Mouse (Mus musculus) liver, embryonic 14.5 days (tissue): ENCODE results near the gene Nccrp1. TPM values are rescaled to one million over a fixed set of nuclear protein-coding genes. Genes with fewer than 3 reads are reported as not detected.

Source experiments
- ATAC-seq: fragments of 200-750 bp; cut with Nextera tagmentation; 2 replicates; pipeline ENCODE4 v1.8.0; 2017; ENCODE audit warnings: moderate number of reproducible peaks, mild to moderate bottlenecking, moderate library complexity; ENCODE audit not compliant: insufficient read depth
- DNase-seq, 3 experiments: peaks; one replicate each; pipeline ENCODE4 v3.0.0-alpha.2; 2012 to 2013; ENCODE audit warnings: low read depth in 3 of 3, low spot score in 3 of 3
- H3K27ac ChIP-seq: fragments of 300-500 bp; sonication (generic); 2 replicates; pipeline ENCODE4 v1.5.1; 2014; ENCODE audit warnings: moderate library complexity, mild to moderate bottlenecking, control low read depth, inconsistent platforms
- H3K27me3 ChIP-seq: fragments of 300-500 bp; sonication (generic); 2 replicates; pipeline ENCODE4 v1.6.1; 2014; ENCODE audit warnings: mild to moderate bottlenecking, low read length, moderate library complexity; ENCODE audit not compliant: control insufficient read depth, insufficient read depth
- H3K36me3 ChIP-seq: fragments of 300-500 bp; sonication (generic); replicated peaks from 2 replicates; pipeline ENCODE4 v1.6.1; 2014; ENCODE audit warnings: low read depth; ENCODE audit not compliant: control insufficient read depth, insufficient read depth
- H3K4me1 ChIP-seq, 2 experiments: fragments of 200-500 bp in 1 of 2; fragments of 300-500 bp in 1 of 2; sonication (generic) in 1 of 2; replicated peaks; 2 replicates each; pipeline ENCODE4 v1.6.1; 2012 to 2014; ENCODE audit warnings: antibody characterized with exemption in 1 of 2, inconsistent platforms in 1 of 2, low read length in 1 of 2; ENCODE audit not compliant: control insufficient read depth in 2 of 2, insufficient read depth in 2 of 2
- H3K4me2 ChIP-seq: fragments of 300-500 bp; sonication (generic); 2 replicates; pipeline ENCODE4 v1.6.1; 2014; ENCODE audit warnings: low read depth, mild to moderate bottlenecking, control low read depth, moderate library complexity
- H3K4me3 ChIP-seq, 2 experiments: fragments of 200-500 bp in 1 of 2; fragments of 300-500 bp in 1 of 2; sonication (generic) in 1 of 2; 2 replicates each; pipeline ENCODE4 v1.5.1; 2012 to 2014; ENCODE audit warnings: low read depth in 2 of 2, low read length in 2 of 2, mild to moderate bottlenecking in 2 of 2, control low read depth in 1 of 2, inconsistent platforms in 1 of 2, moderate library complexity in 1 of 2; ENCODE audit not compliant: insufficient read depth in 1 of 2
- H3K9ac ChIP-seq: fragments of 300-500 bp; sonication (generic); replicated peaks from 2 replicates; pipeline ENCODE4 v1.6.1; 2014; ENCODE audit warnings: mild to moderate bottlenecking, control low read depth, moderate library complexity
- H3K9me3 ChIP-seq: fragments of 300-500 bp; sonication (generic); 2 replicates; pipeline ENCODE4 v1.6.1; 2016; ENCODE audit warnings: low read length, mixed read lengths; ENCODE audit not compliant: control insufficient read depth
- CTCF ChIP-seq: IDR thresholded peaks from 2 replicates; pipeline ENCODE4 v1.5.1; 2016; ENCODE audit warnings: antibody characterized with exemption, low read depth, control low read depth
- EP300 ChIP-seq: IDR thresholded peaks from 2 replicates; pipeline ENCODE4 v1.6.1; 2016; ENCODE audit warnings: antibody characterized with exemption, low read depth
- WGBS: fragments of 180-500 bp; shearing (Covaris S2); extraction: QIAGEN DNeasy Blood & Tissue Kit; methylation state at CpG from one replicate; pipeline ENCODE4 v1.1.7; 2014; ENCODE audit not compliant: insufficient replicate concordance; 5-methylcytosine and 5-hydroxymethylcytosine counted together
- polyA plus RNA-seq, 2 experiments: library from polyadenylated mRNA; depleted of rRNA in 1 of 2; stranded (reverse) in 1 of 2; unstranded in 1 of 2; fragments of >200 nt; fragmentation: Nextera tagmentation in 1 of 2; extraction: Ambion mirVana in 1 of 2; gene quantifications; 2 replicates each; pipeline versions ENCODE4 v1.2.1 to v1.2.3; 2012 to 2014

Nccrp1 gene
- polyA plus RNA-seq, 2 experiments, result not detected

DNA sequence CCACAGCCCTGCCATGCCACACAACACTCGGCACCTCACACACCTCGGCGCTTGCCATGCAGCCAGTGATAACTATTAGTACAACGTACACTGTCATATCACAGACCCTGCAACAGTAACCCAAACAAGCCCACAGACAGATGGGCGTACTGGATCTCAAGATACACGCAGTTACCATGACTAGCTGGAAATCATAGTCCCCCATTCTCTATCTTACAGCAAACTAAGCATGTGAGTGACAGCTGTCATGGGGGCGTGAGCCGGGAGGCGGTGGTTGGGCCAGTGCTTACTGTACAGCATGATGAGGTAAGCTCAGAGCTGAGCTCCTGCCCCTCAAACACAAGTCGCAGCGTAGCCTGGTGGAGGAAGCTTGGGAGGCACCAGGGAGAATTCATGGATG lies 28.5 kb upstream of the Nccrp1 start:
- Histone ChIP-seq H3K9me3 (no peaks in the 10 kb centered on the region), H3K9ac (no peak overlapping the region; the same call in 1 of the 2 replicates), H3K36me3 (no peaks in the 10 kb centered on the region), H3K27ac (peak overlapping the region; percentile 16), H3K4me3 (no peak overlapping the region), H3K27me3 (no peaks in the 10 kb centered on the region), H3K4me1 (peaks cover 70 to 83% of the 10 kb centered on the region in 2 experiments), H3K4me2 (peak overlapping the region; percentile 58)
- TF ChIP-seq EP300 (peak; percentile 66), CTCF (no peak)
- ATAC-seq, result peak; percentile 38
- 30% methylated on average over 11 of the region's 11 CpGs for WGBS
- DNase-seq, result peak in 2 of 3 experiments; percentile 40 to 49

DNA sequence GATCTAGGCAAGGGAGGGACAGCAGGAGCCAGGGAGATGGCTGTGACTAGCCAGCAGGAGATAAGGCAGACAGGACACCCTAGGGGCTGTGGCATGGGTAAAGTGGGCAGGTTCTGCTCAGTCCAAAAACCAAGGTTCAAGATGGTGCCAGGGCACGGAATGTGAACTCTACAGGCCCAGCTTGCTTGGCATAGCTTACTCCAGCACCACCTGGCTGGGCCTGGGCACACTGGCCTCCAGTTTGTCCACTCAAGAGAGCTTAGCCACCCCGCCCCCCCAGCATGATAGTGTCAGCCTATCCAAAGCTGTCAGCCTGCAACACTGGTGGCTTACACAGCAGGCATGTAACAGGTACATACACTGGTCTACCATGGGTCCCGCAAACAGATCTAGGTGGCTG lies 26.2 kb upstream of the Nccrp1 start:
- 75% methylated on average over 3 of the region's 3 CpGs for WGBS
- H3K4me2 ChIP-seq, result no peak overlapping the region
- H3K9ac ChIP-seq, result no peak overlapping the region
- TF ChIP-seq CTCF (no peak), EP300 (no peak)
- no peak overlapping the region for H3K4me3 ChIP-seq
- H3K36me3 ChIP-seq, result no peaks in the 10 kb centered on the region
- no peak overlapping the region for H3K27ac ChIP-seq
- peaks cover 48 to 60% of the 10 kb centered on the region in 2 experiments for H3K4me1 ChIP-seq
- no peak for ATAC-seq
- DNase-seq, result no peak
- H3K27me3 ChIP-seq, result no peaks in the 10 kb centered on the region
- H3K9me3 ChIP-seq, result no peaks in the 10 kb centered on the region

DNA sequence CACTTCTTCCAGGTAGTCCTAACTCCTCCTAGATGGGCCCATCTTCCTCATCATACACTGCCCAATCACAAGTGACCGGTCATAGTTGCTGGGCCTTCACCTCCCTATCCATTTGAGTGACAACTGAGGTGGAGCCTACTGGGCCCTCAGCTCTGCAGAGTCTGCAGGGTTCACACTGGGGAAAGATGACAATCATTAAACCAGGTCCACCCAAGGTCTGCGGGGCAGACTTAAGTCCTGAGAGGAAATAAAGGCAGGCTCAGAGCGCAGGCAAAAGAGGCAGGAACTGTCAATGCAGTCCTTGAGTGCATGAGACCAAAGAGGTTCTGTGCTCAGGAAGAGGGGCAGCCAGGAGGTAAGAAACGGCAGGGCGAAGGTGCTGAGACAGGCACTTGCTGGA lies 25.6 kb upstream of the Nccrp1 start:
- Histone ChIP-seq H3K4me1 (peaks cover 45 to 55% of the 10 kb centered on the region in 2 experiments), H3K27me3 (no peaks in the 10 kb centered on the region), H3K36me3 (peaks cover 4% of the 10 kb centered on the region), H3K4me2 (no peak overlapping the region), H3K9ac (no peak overlapping the region), H3K4me3 (no peak overlapping the region), H3K27ac (no peak overlapping the region), H3K9me3 (no peaks in the 10 kb centered on the region)
- 62% methylated on average over 5 of the region's 5 CpGs for WGBS
- TF ChIP-seq EP300, result no peak
- TF ChIP-seq CTCF, result no peak
- DNase-seq (no peak), ATAC-seq (no peak)

DNA sequence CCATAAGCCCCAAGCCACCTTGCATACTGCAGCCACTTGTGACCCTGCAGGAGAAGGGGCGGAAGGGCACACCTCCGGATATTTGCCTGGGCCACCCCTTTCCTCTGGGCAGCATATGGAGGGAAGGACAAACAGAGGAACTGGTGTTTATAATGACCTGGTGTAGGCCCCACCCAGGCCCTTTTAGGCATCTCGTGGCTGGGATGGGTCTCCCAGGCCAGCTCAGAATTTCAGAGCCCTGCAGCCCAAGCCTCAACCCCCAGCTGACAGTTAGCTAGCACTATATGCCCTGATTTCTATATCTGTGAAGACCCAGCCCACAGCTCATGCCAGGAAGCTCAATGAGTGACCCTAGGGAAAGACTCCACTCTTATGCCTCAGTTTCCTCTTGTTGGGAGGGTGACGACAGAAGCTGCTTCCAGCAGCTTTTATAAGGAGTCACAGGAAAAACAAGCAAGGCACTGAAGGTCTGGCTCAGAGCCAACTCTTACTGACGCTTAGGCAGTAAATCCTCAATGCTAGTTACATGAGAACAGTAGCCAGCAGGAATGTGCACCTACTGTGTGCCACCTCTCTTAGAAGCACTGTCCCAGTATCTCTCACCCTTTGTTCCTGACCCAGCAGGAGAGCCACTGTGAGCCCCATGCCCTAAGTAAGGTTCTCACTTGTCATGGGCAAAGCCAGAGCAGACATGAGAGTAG lies 24.1 kb upstream of the Nccrp1 start:
- Histone ChIP-seq H3K9me3 (no peaks in the 10 kb centered on the region), H3K4me3 (no peak overlapping the region), H3K4me2 (no peak overlapping the region), H3K9ac (no peak overlapping the region), H3K27me3 (no peaks in the 10 kb centered on the region), H3K36me3 (peaks cover 15% of the 10 kb centered on the region), H3K4me1 (peaks cover 29 to 39% of the 10 kb centered on the region in 2 experiments), H3K27ac (no peak overlapping the region)
- WGBS, result 54% methylated on average over 5 of the region's 5 CpGs
- no peak for ATAC-seq
- TF ChIP-seq CTCF (no peak), EP300 (no peak)
- DNase-seq, result no peak

DNA sequence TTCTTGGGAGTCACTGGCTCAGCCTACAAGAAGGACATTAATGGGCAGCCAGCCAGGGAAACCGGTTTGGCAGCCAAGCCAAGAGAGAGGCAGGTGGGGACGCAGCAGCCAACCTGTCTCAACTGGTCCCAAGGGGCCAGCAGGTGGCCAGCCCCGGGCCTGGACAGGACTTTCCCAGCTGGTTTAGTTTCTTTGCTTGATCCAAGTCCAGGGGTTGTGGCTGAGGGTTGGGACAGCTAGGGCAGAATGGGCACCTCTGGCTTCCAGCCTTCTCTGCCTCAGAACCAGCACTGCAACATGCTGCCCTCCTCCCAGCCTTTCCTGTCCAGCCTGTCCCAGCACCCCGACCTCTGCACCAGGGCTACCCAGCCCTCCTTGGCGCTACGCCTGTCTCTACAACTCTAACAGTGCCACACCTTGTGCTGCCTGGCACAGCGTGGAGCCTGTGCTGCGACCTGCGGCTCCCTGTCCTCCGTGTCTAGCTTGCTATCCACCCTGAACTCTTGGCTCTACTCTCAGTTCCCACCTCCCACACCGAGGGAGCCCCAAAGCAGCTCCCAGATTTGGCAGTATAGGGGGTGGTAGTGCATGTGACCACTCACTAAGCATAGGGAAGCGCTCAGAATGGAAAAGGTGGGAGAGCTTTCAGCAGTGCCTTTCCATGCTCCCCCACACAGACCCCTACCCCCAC lies 23.4 kb upstream of the Nccrp1 start:
- Histone ChIP-seq H3K4me1 (peaks cover 22 to 32% of the 10 kb centered on the region in 2 experiments), H3K27me3 (no peaks in the 10 kb centered on the region), H3K9ac (no peak overlapping the region), H3K4me3 (no peak overlapping the region), H3K27ac (no peak overlapping the region), H3K4me2 (no peak overlapping the region), H3K9me3 (no peaks in the 10 kb centered on the region), H3K36me3 (peaks cover 21% of the 10 kb centered on the region)
- no peak for TF ChIP-seq CTCF
- no peak for TF ChIP-seq EP300
- WGBS, result 76% methylated on average over 12 of the region's 12 CpGs
- DNase-seq (no peak), ATAC-seq (no peak)
